Mouse (Mus musculus) myocyte (in vitro differentiated cells): Measurements from ENCODE around the gene Agpat3.

ENCODE experiments used
- CEBPB ChIP-seq: IDR thresholded peaks from 2 replicates; pipeline ENCODE4 v1.6.1; 2011; ENCODE audit warnings: mild to moderate bottlenecking, moderate library complexity; ENCODE audit not compliant: poor library complexity, insufficient read depth, severe bottlenecking
- E2F4 ChIP-seq: IDR thresholded peaks from one replicate; pipeline ENCODE4 v1.6.1; 2011; ENCODE audit warnings: mild to moderate bottlenecking, control low read depth, moderate library complexity; ENCODE audit not compliant: insufficient read depth
- MAX ChIP-seq: IDR thresholded peaks from one replicate; pipeline ENCODE4 v1.6.1; 2011; ENCODE audit warnings: low read depth, mild to moderate bottlenecking, control low read depth
- MYOG ChIP-seq, 3 experiments: IDR thresholded peaks; one replicate each; pipeline ENCODE4 v1.6.1; 2011; ENCODE audit warnings: control low read depth in 2 of 3, low read depth in 2 of 3, mild to moderate bottlenecking in 2 of 3; ENCODE audit not compliant: insufficient read length in 2 of 3, control insufficient read depth in 1 of 3, insufficient read depth in 1 of 3
- POLR2A ChIP-seq: IDR thresholded peaks from one replicate; pipeline ENCODE4 v1.6.1; 2011; ENCODE audit warnings: low read depth, mild to moderate bottlenecking, control low read depth, moderate library complexity; ENCODE audit not compliant: insufficient read length
- POLR2AphosphoS2 ChIP-seq: IDR thresholded peaks from one replicate; pipeline ENCODE4 v1.6.1; 2011; ENCODE audit warnings: low read depth, control low read depth; ENCODE audit not compliant: insufficient read length
- TCF12 ChIP-seq: IDR thresholded peaks from one replicate; pipeline ENCODE4 v1.6.1; 2011; ENCODE audit warnings: mild to moderate bottlenecking, control low read depth; ENCODE audit not compliant: poor library complexity, insufficient read depth, severe bottlenecking
- TCF3 ChIP-seq: IDR thresholded peaks from one replicate; pipeline ENCODE4 v1.6.1; 2011; ENCODE audit warnings: low read depth, control low read depth; ENCODE audit not compliant: insufficient read length
- USF1 ChIP-seq: IDR thresholded peaks from one replicate; pipeline ENCODE4 v1.6.1; 2011; ENCODE audit warnings: low read depth, mild to moderate bottlenecking, control low read depth, moderate library complexity

DNA sequence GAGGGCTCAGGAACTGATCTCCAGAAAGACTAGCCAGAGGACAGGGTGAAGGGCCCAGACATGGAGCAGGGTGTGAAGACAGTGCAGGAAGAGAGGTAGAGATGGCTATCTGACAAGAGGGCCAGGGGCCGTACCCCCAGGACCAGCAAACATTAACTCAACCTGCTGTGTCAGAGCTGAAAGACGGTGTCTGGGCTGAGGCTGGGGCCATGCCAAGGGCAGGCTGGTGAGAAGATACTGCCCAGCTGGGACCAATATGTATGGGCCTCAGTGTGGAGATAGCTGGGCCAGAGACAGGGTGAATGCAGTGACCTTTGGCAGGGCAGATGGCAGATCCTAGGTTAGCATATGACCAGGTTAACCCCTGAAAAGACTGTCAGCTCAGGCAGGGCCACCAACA lies 48.8 kb upstream of the Agpat3 start:
- no peak for TF ChIP-seq POLR2AphosphoS2
- TF ChIP-seq POLR2A = no peak
- TF ChIP-seq E2F4 = no peak
- TF ChIP-seq MAX = no peak
- TF ChIP-seq CEBPB = no peak
- TF ChIP-seq TCF12 = no peak
- no peak for TF ChIP-seq USF1
- no peak for TF ChIP-seq TCF3
- no peak for TF ChIP-seq MYOG (IDR thresholded peaks at IDR 0.05; ENCODE audit: control insufficient read depth in 1 of 3, insufficient read depth in 1 of 3, insufficient read length in 2 of 3, low read depth in 2 of 3)
